Mouse (Mus musculus) small intestine, adult 2 months (tissue): ENCODE results near the gene Rab4a. TPM values are rescaled to one million over a fixed set of nuclear protein-coding genes. Genes with fewer than 3 reads are reported as not detected.

ENCODE experiments used
- H3K27ac ChIP-seq: fragments of 200-500 bp; 2 replicates; pipeline ENCODE4 v1.5.1; 2012; ENCODE audit warnings: low read depth, low read length, control low read depth, inconsistent platforms; ENCODE audit not compliant: insufficient read depth
- H3K27me3 ChIP-seq: fragments of 200-500 bp; 2 replicates; pipeline ENCODE4 v1.6.1; 2012; ENCODE audit warnings: mild to moderate bottlenecking, moderate library complexity, low read length, inconsistent platforms; ENCODE audit not compliant: control insufficient read depth, insufficient read depth
- H3K36me3 ChIP-seq: fragments of 200-500 bp; 2 replicates; pipeline ENCODE4 v1.6.1; 2012; ENCODE audit warnings: mild to moderate bottlenecking, low read length, control low read depth, inconsistent platforms; ENCODE audit not compliant: control insufficient read depth, insufficient read depth
- H3K4me1 ChIP-seq: fragments of 200-500 bp; 2 replicates; pipeline ENCODE4 v1.6.1; 2012; ENCODE audit warnings: low read length, inconsistent platforms, mixed read lengths; ENCODE audit not compliant: control insufficient read depth, insufficient read depth, insufficient read length
- H3K4me3 ChIP-seq: fragments of 200-500 bp; 2 replicates; pipeline ENCODE4 v1.5.1; 2012; ENCODE audit warnings: low read depth, mild to moderate bottlenecking, control low read depth, inconsistent platforms, low read length, moderate library complexity
- CTCF ChIP-seq: fragments of 200-500 bp; IDR thresholded peaks from 2 replicates; pipeline ENCODE4 v1.5.1; 2012; ENCODE audit warnings: low read depth, mild to moderate bottlenecking, control low read depth, inconsistent platforms, low read length, moderate library complexity, mixed read lengths; ENCODE audit not compliant: insufficient replicate concordance, insufficient read length; ENCODE audit errors: extremely low read depth
- POLR2A ChIP-seq: fragments of 200-500 bp; IDR thresholded peaks from 2 replicates; pipeline ENCODE4 v1.6.1; 2012; ENCODE audit warnings: low read depth, mild to moderate bottlenecking, control low read depth, inconsistent platforms, low read length, moderate library complexity
- WGBS: fragments of 180-500 bp; shearing (Covaris S2); methylation state at CpG from one replicate; pipeline ENCODE4 v1.1.7; 2018; 5-methylcytosine and 5-hydroxymethylcytosine counted together
- polyA plus RNA-seq: library from polyadenylated mRNA; depleted of rRNA; stranded (reverse); fragments of >200 nt; gene quantifications from 2 replicates; pipeline ENCODE4 v1.2.3, GENCODE M21; 2012; rRNA removed

Rab4a gene
- polyA plus RNA-seq, 1 experiment, result 59.8 TPM

GRCm38 (mm10) chr8:123873364-123873763 is 67.6 kb downstream of the Rab4a start:
- Histone ChIP-seq H3K27ac (no peak overlapping the region), H3K36me3 (no peaks in the 10 kb centered on the region), H3K27me3 (no peaks in the 10 kb centered on the region), H3K4me3 (no peak overlapping the region), H3K4me1 (no peaks in the 10 kb centered on the region)
- TF ChIP-seq POLR2A, result no peak
- no peak for TF ChIP-seq CTCF
- 65% methylated on average over 6 of the region's 6 CpGs for WGBS

- TF ChIP-seq CTCF (no peak), POLR2A (no peak)
- Histone ChIP-seq H3K27me3 (no peaks in the 10 kb centered on the region), H3K36me3 (no peaks in the 10 kb centered on the region), H3K27ac (no peak overlapping the region), H3K4me1 (no peaks in the 10 kb centered on the region), H3K4me3 (no peak overlapping the region)
- WGBS, result 75% methylated on average over 11 of the region's 11 CpGs
These were observed 68.5 kb downstream of the Rab4a start for GRCm38 (mm10) chr8:123874324-123874723.

- 45% methylated on average over 2 of the region's 2 CpGs for WGBS
- Histone ChIP-seq H3K4me3 (no peak overlapping the region), H3K27ac (no peak overlapping the region), H3K4me1 (no peaks in the 10 kb centered on the region), H3K36me3 (no peaks in the 10 kb centered on the region), H3K27me3 (no peaks in the 10 kb centered on the region)
- TF ChIP-seq POLR2A (no peak), CTCF (no peak)
These were observed 72.1 kb downstream of the Rab4a start for GRCm38 (mm10) chr8:123877865-123878264.

GRCm38 (mm10) chr8:123880271-123880670 is 74.5 kb downstream of the Rab4a start:
- H3K27ac ChIP-seq, result no peak overlapping the region
- 0 out of 2 replicates have a peak, but pooled peaks cover 7% of the 10 kb centered on the region for H3K27me3 ChIP-seq
- WGBS, result 64% methylated on average over 10 of the region's 10 CpGs
- H3K36me3 ChIP-seq, result no peaks in the 10 kb centered on the region
- TF ChIP-seq CTCF (no peak), POLR2A (no peak)
- no peaks in the 10 kb centered on the region for H3K4me1 ChIP-seq
- no peak overlapping the region for H3K4me3 ChIP-seq

- Histone ChIP-seq H3K4me3 (no peak overlapping the region), H3K27me3 (0 out of 2 replicates have a peak, but pooled peaks cover 7% of the 10 kb centered on the region), H3K4me1 (no peaks in the 10 kb centered on the region), H3K36me3 (no peaks in the 10 kb centered on the region), H3K27ac (no peak overlapping the region)
- WGBS, result 24% methylated on average over 4 of the region's 4 CpGs
- TF ChIP-seq CTCF, result 0 out of 2 replicates have a peak, but pooled peaks have one; percentile 17
- no peak for TF ChIP-seq POLR2A
These were observed 75.1 kb downstream of the Rab4a start for GRCm38 (mm10) chr8:123880821-123881350.

- no peaks in the 10 kb centered on the region for H3K36me3 ChIP-seq
- no peak overlapping the region for H3K27ac ChIP-seq
- no peaks in the 10 kb centered on the region for H3K4me1 ChIP-seq
- H3K4me3 ChIP-seq, result no peak overlapping the region
- 71% methylated on average over 2 of the region's 2 CpGs for WGBS
- no peak for TF ChIP-seq CTCF
- no peak for TF ChIP-seq POLR2A
- 0 out of 2 replicates have a peak, but pooled peaks cover 7% of the 10 kb centered on the region for H3K27me3 ChIP-seq
These were observed 76.6 kb downstream of the Rab4a start for GRCm38 (mm10) chr8:123882412-123882811.

- Histone ChIP-seq H3K4me3 (no peak overlapping the region), H3K27ac (no peak overlapping the region), H3K4me1 (no peaks in the 10 kb centered on the region), H3K36me3 (no peaks in the 10 kb centered on the region), H3K27me3 (0 out of 2 replicates have a peak, but pooled peaks cover 7% of the 10 kb centered on the region)
- 69% methylated on average over 4 of the region's 4 CpGs for WGBS
- TF ChIP-seq POLR2A (no peak), CTCF (no peak)
These were observed 77.3 kb downstream of the Rab4a start for GRCm38 (mm10) chr8:123883094-123883493.

Other genes starting within 250 kb of the Rab4a start
- 18.3 and 35.3 TPM in 2 replicates for gene Rhou, start 152.1 kb upstream of the Rab4a start, polyA plus RNA-seq
- gene Ccsap, start 54.2 kb downstream of the Rab4a start, polyA plus RNA-seq, result 0.70 and 1.3 TPM in 2 replicates
- gene Acta1, start 88.8 kb downstream of the Rab4a start, polyA plus RNA-seq, result 4.1 and 10.8 TPM in 2 replicates
- gene Nup133, start 143.3 kb downstream of the Rab4a start, polyA plus RNA-seq, result 2.4 and 4.3 TPM in 2 replicates
- gene Abcb10, start 177.1 kb downstream of the Rab4a start, polyA plus RNA-seq, result 15.3 and 18.2 TPM in 2 replicates
- 15.3 and 29.2 TPM in 2 replicates for gene Taf5l, start 215.4 kb downstream of the Rab4a start, polyA plus RNA-seq
- 1.4 and 2.5 TPM in 2 replicates for gene Urb2, start 215.5 kb downstream of the Rab4a start, polyA plus RNA-seq